Mouse (Mus musculus) neural tube, embryonic 12.5 days (tissue): Measurements from ENCODE around the gene Fgf13. TPM values are rescaled to one million over a fixed set of nuclear protein-coding genes. Genes with fewer than 3 reads are reported as not detected.

Experiments
- ATAC-seq: fragments of 200-750 bp; cut with Nextera tagmentation; 2 replicates; pipeline ENCODE4 v1.8.0; 2017; ENCODE audit warnings: low read depth, mild to moderate bottlenecking, moderate TSS enrichment, moderate library complexity; ENCODE audit not compliant: low FRiP score
- H3K27ac ChIP-seq: fragments of 300-500 bp; sonication (generic); 2 replicates; pipeline ENCODE4 v1.5.1; 2016
- H3K27me3 ChIP-seq: fragments of 300-500 bp; sonication (generic); replicated peaks from 2 replicates; pipeline ENCODE4 v1.6.1; 2016; ENCODE audit warnings: mild to moderate bottlenecking
- H3K36me3 ChIP-seq: fragments of 300-500 bp; sonication (generic); 2 replicates; pipeline ENCODE4 v1.6.1; 2016; ENCODE audit warnings: mild to moderate bottlenecking
- H3K4me1 ChIP-seq: fragments of 300-500 bp; sonication (generic); 2 replicates; pipeline ENCODE4 v1.6.1; 2016
- H3K4me2 ChIP-seq: fragments of 300-500 bp; sonication (generic); replicated peaks from 2 replicates; pipeline ENCODE4 v1.6.1; 2016; ENCODE audit warnings: mild to moderate bottlenecking
- H3K4me3 ChIP-seq: fragments of 300-500 bp; sonication (generic); 2 replicates; pipeline ENCODE4 v1.5.1; 2016
- H3K9ac ChIP-seq: fragments of 300-500 bp; sonication (generic); 2 replicates; pipeline ENCODE4 v1.6.1; 2016; ENCODE audit warnings: mild to moderate bottlenecking
- H3K9me3 ChIP-seq: fragments of 300-500 bp; sonication (generic); 2 replicates; pipeline ENCODE4 v1.6.1; 2016; ENCODE audit warnings: mild to moderate bottlenecking
- WGBS: fragments of 180-500 bp; shearing (Covaris S2); methylation state at CpG from one replicate; pipeline ENCODE4 v1.1.7; 2016; 5-methylcytosine and 5-hydroxymethylcytosine counted together
- polyA plus RNA-seq: library from polyadenylated mRNA; unstranded; fragments of >200 nt; fragmentation: Nextera tagmentation; extraction: Ambion mirVana; gene quantifications from 2 replicates; pipeline ENCODE4 v1.2.1, GENCODE M21; 2016

The Fgf13 gene
- 96.8 and 131 TPM in 2 replicates for polyA plus RNA-seq

- Histone ChIP-seq H3K4me1 (no peaks in the 10 kb centered on the region), H3K9me3 (no peaks in the 10 kb centered on the region), H3K9ac (peak within 1 kb of the TSS; percentile 65), H3K27ac (peak within 1 kb of the TSS; percentile 7; the same call in 1 of the 2 replicates), H3K4me3 (peak within 1 kb of the TSS; percentile 46), H3K27me3 (no peaks in the 10 kb centered on the region), H3K4me2 (peak within 1 kb of the TSS; percentile 62), H3K36me3 (no peaks in the 10 kb centered on the region)
- peak; percentile 49; the same call in 1 of the 2 replicates for ATAC-seq
- 17% methylated on average over 39 of the region's 47 CpGs for WGBS
Observed at GRCm38 (mm10) chrX:59567695-59568431, at the start of gene Fgf13. Gene Fgf13 (minus strand): TSS chrX:59568071.

GRCm38 (mm10) chrX:59606535-59606934 lies 38.7 kb upstream of the Fgf13 start:
- WGBS: 77% methylated on average over 1 of the region's 1 CpGs
- Histone ChIP-seq H3K27ac (no peak overlapping the region), H3K4me2 (no peak overlapping the region), H3K4me1 (no peaks in the 10 kb centered on the region), H3K36me3 (no peaks in the 10 kb centered on the region), H3K4me3 (no peak overlapping the region), H3K27me3 (no peaks in the 10 kb centered on the region), H3K9me3 (no peaks in the 10 kb centered on the region), H3K9ac (no peak overlapping the region)
- no peak for ATAC-seq

- no peak for ATAC-seq
- no peak overlapping the region for H3K4me2 ChIP-seq
- 55% methylated on average over 5 of the region's 5 CpGs for WGBS
- no peaks in the 10 kb centered on the region for H3K27me3 ChIP-seq
- H3K4me1 ChIP-seq: no peaks in the 10 kb centered on the region
- no peaks in the 10 kb centered on the region for H3K36me3 ChIP-seq
- H3K9me3 ChIP-seq: no peaks in the 10 kb centered on the region
- H3K4me3 ChIP-seq: no peak overlapping the region
- H3K9ac ChIP-seq: no peak overlapping the region
- H3K27ac ChIP-seq: no peak overlapping the region
Observed at GRCm38 (mm10) chrX:59589050-59589449, 21.2 kb upstream of the Fgf13 start.

- no peak overlapping the region for H3K4me2 ChIP-seq
- ATAC-seq: no peak
- no peak overlapping the region for H3K4me3 ChIP-seq
- H3K27me3 ChIP-seq: no peaks in the 10 kb centered on the region
- no peak overlapping the region for H3K9ac ChIP-seq
- H3K36me3 ChIP-seq: no peaks in the 10 kb centered on the region
- H3K4me1 ChIP-seq: no peaks in the 10 kb centered on the region
- H3K9me3 ChIP-seq: no peaks in the 10 kb centered on the region
- no peak overlapping the region for H3K27ac ChIP-seq
- 83% methylated on average over 11 of the region's 11 CpGs for WGBS
Observed at GRCm38 (mm10) chrX:59585508-59586186, 17.8 kb upstream of the Fgf13 start.

- no peak overlapping the region for H3K4me2 ChIP-seq
- H3K9ac ChIP-seq: no peak overlapping the region
Observed at GRCm38 (mm10) chrX:59584034-59584433, 16.2 kb upstream of the Fgf13 start.

GRCm38 (mm10) chrX:59566826-59567694 lies 811 bp downstream of the Fgf13 start:
- Histone ChIP-seq H3K4me2 (peak overlapping the region; percentile 62), H3K9me3 (no peaks in the 10 kb centered on the region), H3K9ac (peak overlapping the region; percentile 65), H3K4me1 (no peaks in the 10 kb centered on the region), H3K27ac (peak overlapping the region; percentile 7; the same call in 1 of the 2 replicates), H3K36me3 (no peaks in the 10 kb centered on the region), H3K4me3 (peak overlapping the region; percentile 46), H3K27me3 (no peaks in the 10 kb centered on the region)
- ATAC-seq: peak; percentile 76
- WGBS: 17% methylated on average over 66 of the region's 75 CpGs

More at GRCm38 (mm10) chrX:59584034-59584433, 16.2 kb upstream of the Fgf13 start:
- Histone ChIP-seq H3K27ac (no peak overlapping the region), H3K4me3 (no peak overlapping the region), H3K27me3 (no peaks in the 10 kb centered on the region), H3K4me1 (no peaks in the 10 kb centered on the region), H3K9me3 (no peaks in the 10 kb centered on the region), H3K36me3 (no peaks in the 10 kb centered on the region)
- no peak for ATAC-seq

- Histone ChIP-seq H3K4me2 (peak overlapping the region; percentile 62), H3K9ac (peak overlapping the region; percentile 65; the same call in 1 of the 2 replicates)
Observed at GRCm38 (mm10) chrX:59566017-59566679, 1.7 kb downstream of the Fgf13 start.

GRCm38 (mm10) chrX:59547931-59548330 lies 19.9 kb downstream of the Fgf13 start:
- Histone ChIP-seq H3K9me3 (no peaks in the 10 kb centered on the region), H3K4me3 (no peak overlapping the region), H3K27me3 (no peaks in the 10 kb centered on the region), H3K9ac (no peak overlapping the region), H3K36me3 (no peaks in the 10 kb centered on the region), H3K4me1 (no peaks in the 10 kb centered on the region), H3K4me2 (no peak overlapping the region), H3K27ac (no peak overlapping the region)
- 71% methylated on average over 2 of the region's 2 CpGs for WGBS
- ATAC-seq: no peak

More at GRCm38 (mm10) chrX:59566017-59566679, 1.7 kb downstream of the Fgf13 start:
- H3K27me3 ChIP-seq: no peaks in the 10 kb centered on the region
- peak overlapping the region; percentile 46 for H3K4me3 ChIP-seq
- H3K36me3 ChIP-seq: no peaks in the 10 kb centered on the region
- H3K9me3 ChIP-seq: no peaks in the 10 kb centered on the region
- peak; percentile 64 for ATAC-seq
- 24% methylated on average over 18 of the region's 18 CpGs for WGBS
- no peaks in the 10 kb centered on the region for H3K4me1 ChIP-seq
- H3K27ac ChIP-seq: no peak overlapping the region

- H3K27ac ChIP-seq: no peak overlapping the region
- H3K9ac ChIP-seq: no peak overlapping the region
- H3K4me2 ChIP-seq: no peak overlapping the region
- H3K4me3 ChIP-seq: no peak overlapping the region
- ATAC-seq: no peak
- no peaks in the 10 kb centered on the region for H3K9me3 ChIP-seq
- no peaks in the 10 kb centered on the region for H3K27me3 ChIP-seq
- WGBS: 81% methylated on average over 4 of the region's 4 CpGs
- no peaks in the 10 kb centered on the region for H3K36me3 ChIP-seq
- no peaks in the 10 kb centered on the region for H3K4me1 ChIP-seq
Observed at GRCm38 (mm10) chrX:59508273-59508672, 59.6 kb downstream of the Fgf13 start.

- Histone ChIP-seq H3K36me3 (no peaks in the 10 kb centered on the region), H3K4me3 (no peak overlapping the region), H3K27ac (no peak overlapping the region), H3K4me1 (no peaks in the 10 kb centered on the region), H3K4me2 (no peak overlapping the region), H3K27me3 (no peaks in the 10 kb centered on the region), H3K9ac (no peak overlapping the region), H3K9me3 (no peaks in the 10 kb centered on the region)
- WGBS: 50% methylated on average over 1 of the region's 1 CpGs
- no peak for ATAC-seq
Observed at GRCm38 (mm10) chrX:59493388-59493787, 74.5 kb downstream of the Fgf13 start.

GRCm38 (mm10) chrX:59485426-59485825 lies 82.4 kb downstream of the Fgf13 start:
- no peak for ATAC-seq
- no peak overlapping the region for H3K4me3 ChIP-seq
- no peaks in the 10 kb centered on the region for H3K9me3 ChIP-seq
- H3K36me3 ChIP-seq: no peaks in the 10 kb centered on the region
- no peak overlapping the region for H3K27ac ChIP-seq
- no peak overlapping the region for H3K4me2 ChIP-seq
- 69% methylated on average over 2 of the region's 2 CpGs for WGBS
- H3K27me3 ChIP-seq: no peaks in the 10 kb centered on the region
- no peak overlapping the region for H3K9ac ChIP-seq
- no peaks in the 10 kb centered on the region for H3K4me1 ChIP-seq
